Mouse (Mus musculus): ENCODE measurements around the gene Olfr683.
"Not testable (repeated sequence)": the region's sequence is repeated elsewhere in the genome, so short reads cannot be mapped to it uniquely, and the experiment has no call there.

Gene Olfr683

GRCm38 (mm10) chr7:105146912-105147311 lies at the start of gene Olfr683:
TSS of gene Olfr683 (minus strand) at chr7:105147012.
- ATAC-seq (ENCODE audit: low TSS enrichment): no peak

GRCm38 (mm10) chr7:105185912-105186311 lies 39.1 kb upstream of the Olfr683 start, which contains the start of gene Olfr685:
TSS of gene Olfr685 (minus strand) at chr7:105186012.
- ATAC-seq (ENCODE audit: low TSS enrichment): no peak

GRCm38 (mm10) chr7:105170773-105171172 lies 24.0 kb upstream of the Olfr683 start:
- peak; percentile 85 for ATAC-seq (ENCODE audit: low TSS enrichment)

GRCm38 (mm10) chr7:105163553-105163952 lies 16.7 kb upstream of the Olfr683 start, which contains the start of gene Olfr684:
TSS of gene Olfr684 (minus strand) at chr7:105163653.
- no peak for ATAC-seq (ENCODE audit: low TSS enrichment)

GRCm38 (mm10) chr7:105141275-105141674 lies 5.5 kb downstream of the Olfr683 start:
- no peak for ATAC-seq (ENCODE audit: low TSS enrichment)

GRCm38 (mm10) chr7:105116536-105116935 lies 30.3 kb downstream of the Olfr683 start, which contains the start of gene Olfr681:
TSS of gene Olfr681 (plus strand) at chr7:105116836.
- no peak for ATAC-seq (ENCODE audit: low TSS enrichment)

- ATAC-seq (ENCODE audit: low TSS enrichment): not testable (repeated sequence)
Observed at GRCm38 (mm10) chr7:105092717-105093116, 54.1 kb downstream of the Olfr683 start, which contains the start of gene Olfr680-ps1. TSS of gene Olfr680-ps1 (minus strand) at chr7:105092817.
